Mouse (Mus musculus) CD4-positive, CD25-positive, alpha-beta regulatory T cell, adult 2 months (primary cell): ENCODE measurements around the gene Eif2d.
"Not testable (repeated sequence)": the region's sequence is repeated elsewhere in the genome, so short reads cannot be mapped to it uniquely, and the experiment has no call there.

Source experiments
- DNase-seq: peaks from one replicate; pipeline ENCODE4 v3.0.0-alpha.2; 2012; ENCODE audit warnings: low read depth, low spot score

Gene Eif2d

DNA sequence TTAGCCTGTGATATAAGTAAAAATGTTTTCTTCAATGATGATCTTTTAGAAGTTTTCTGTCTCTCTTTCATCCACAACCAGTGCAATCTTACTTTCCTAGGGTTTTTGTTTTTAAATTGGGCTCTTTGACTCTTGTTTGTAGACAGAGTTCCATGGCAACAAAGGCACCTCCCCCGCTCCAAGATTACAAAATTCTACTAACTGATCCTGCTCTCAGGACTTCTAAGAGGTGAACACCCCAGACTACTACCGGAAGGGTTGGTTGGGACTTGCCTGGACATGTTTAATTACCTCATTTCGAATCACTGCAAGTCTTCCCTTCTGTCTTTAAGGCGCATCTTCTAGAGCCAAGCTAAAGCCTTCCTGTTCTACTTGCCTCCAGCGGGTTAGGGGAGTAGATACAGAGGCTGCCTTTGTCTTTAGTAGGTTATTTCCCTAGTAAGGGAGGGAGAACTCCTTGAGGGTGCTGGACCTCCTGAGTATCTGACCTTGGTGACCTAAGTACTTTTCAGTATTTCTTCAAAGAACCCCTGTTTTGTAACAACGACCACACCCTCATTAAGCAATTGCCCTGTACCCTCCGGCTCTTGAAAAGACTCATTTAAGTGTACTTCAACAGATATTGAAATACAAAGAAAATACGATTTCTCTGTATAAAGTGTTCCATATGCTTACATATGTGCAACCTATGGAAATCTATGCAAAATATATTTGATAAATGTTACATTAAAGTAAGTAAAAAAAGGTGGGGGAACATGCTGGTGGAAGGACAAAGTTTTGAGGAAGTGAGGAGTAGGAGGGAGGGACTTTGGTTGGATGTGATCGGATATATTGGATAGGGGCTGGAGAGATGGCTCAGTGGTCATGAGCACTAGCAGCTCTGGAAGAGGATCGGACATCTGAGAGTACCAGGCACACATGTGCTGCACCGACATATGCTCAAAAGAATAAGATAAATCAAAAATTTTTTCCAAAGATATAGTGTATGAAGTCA lies 13.6 kb upstream of the Eif2d start:
- DNase-seq: peak; percentile 35

DNA sequence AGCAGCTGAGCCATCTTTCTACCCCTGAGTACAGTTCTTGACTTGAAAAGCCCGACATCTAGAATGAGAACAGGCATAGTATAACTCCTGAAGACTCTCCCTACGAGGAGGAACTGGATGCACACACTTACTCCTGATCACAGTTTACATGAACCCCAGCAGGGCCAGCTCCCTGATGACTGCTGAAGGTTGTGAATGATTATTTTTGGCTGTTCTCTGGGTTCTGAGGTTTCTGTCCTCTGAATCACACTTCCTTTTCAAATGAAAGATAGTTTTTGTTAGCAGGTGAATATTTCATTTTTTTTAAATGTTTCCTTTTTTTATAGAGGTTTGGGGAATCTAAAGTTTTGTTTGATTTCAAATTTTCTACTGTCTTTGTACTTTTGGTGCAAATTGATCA lies 11.5 kb upstream of the Eif2d start:
- DNase-seq: no peak

DNA sequence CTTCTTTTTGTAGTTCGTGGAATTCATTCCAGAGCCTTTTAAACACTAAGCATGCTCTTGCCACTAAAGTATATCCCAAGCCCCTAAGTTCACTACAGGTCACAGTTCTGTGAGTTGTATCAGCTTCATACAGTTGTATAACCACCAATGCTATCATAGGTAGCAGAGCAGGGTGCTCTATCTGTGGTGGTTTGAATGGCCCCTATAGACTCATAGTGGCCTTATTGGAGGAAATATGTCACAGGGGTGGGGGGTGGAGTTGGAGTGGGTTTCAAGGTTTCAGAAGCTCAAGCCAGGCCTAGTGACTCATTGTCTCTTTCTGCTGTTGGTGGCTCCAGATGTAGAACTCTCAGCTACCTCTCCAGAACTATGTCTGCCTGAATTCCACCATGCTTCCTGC lies 10.5 kb upstream of the Eif2d start:
- DNase-seq: no peak

DNA sequence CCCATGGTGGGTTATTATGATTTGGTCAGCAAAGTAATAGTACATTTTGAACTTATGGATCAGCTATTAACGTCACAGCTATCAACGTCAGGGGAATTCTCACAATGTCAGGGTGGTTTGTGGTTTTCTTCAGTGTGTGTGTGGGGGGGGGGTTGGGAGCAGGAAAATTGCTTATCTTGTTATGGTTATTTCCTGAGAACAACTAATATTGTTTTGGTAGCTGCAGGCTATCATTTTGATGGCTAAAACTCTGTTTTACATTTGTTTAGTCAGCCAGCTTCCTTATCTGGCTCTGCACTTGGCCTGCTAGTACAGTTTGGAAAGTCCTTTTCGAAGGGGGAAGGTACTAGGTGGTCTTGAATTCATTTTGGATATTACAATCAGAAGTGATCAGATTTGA lies 7.8 kb upstream of the Eif2d start:
- DNase-seq: not testable (repeated sequence)

DNA sequence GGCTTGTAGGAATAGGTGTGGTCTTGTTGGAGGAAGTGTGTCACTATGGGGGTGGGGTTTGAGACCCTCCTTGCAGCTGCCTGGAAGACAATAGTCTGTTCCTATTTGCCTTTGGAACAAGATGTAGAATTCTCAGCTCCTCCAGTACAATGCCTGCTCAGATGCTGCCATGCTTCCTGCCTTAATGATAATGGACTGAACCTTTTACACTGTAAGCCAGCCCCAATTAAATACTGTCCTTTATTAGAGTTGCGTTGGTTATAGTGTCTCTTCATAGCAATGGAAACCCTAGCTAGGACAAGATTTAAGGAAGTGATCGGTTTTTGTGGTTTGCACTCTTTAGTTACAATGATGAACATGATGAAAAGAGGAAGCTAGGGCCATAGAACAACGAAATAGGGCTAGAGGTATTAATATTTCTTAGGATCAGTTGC lies 6.8 kb upstream of the Eif2d start:
- DNase-seq: no peak

DNA sequence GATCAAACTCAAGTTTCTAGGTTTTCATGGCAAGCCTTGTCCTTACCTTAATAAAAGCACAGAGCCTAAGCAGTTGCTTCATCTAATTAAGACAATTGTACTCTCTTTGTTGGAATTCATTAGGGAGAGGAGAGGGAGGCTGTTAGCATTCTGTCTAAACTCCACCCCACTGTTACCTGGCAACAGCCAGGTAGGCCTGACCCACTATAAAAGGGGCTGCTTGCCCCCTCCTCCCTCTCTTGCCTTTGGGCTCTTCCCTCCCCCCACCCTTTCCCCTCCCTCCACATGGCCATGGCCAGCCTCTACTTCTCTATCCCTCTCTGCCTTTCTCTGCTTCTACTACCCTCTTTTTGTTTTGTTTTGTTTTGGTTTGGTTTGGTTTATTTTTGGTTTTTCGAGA lies 3.5 kb upstream of the Eif2d start:
- DNase-seq: no peak

DNA sequence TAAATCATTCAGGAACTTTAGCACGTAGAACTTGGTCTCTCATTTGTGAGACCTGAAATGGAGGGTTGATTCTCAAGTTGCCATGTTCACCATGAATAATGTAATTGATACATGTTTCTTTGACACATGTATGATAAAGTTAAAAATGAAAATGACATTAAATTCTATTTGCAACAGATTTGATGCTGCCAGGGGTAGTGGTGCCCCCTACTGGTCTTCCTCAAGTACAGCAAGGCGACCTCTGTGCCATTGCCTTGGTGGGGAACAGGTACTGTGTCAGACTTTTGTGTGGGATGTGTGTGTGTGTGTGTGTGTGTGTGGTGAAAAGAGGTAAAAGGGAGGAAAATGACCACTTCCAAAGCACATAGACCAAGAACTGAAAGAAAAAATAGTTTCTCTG lies 2.5 kb downstream of the Eif2d start:
- peak; percentile 81 for DNase-seq

DNA sequence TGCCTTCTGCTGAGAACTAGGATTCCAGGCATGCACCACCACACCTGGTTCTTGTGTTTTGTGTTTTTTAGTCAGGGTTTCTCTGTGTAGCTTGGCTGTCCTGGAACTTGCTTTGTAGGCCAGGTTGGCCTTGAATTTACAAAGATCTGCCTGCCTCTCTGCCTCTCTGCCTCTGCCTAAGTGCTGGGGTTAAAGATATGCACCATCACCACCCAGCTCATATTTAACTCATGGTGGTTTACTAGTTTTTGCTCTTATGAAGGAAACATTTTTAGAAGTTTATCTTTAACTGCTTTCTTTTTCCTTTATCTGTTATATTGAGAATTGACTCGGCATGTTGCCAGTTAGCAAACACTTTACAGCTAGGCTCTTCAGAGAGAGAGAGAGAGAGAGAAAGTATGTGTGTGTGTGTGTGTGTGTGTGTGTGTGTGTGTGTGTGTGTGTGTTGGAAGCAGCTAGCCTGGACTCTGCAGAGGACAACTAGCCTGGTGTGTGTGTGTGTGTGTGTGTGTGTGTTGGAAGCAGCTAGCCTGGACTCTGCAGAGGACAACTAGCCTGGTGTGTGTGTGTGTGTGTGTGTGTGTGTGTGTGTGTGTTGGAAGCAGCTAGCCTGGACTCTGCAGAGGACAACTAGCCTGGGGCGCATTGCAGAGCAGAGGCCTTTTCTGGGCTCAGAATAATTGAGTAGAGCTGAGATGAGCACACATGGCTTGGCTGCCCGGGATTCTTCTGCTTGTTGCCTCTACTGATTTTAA lies 6.8 kb downstream of the Eif2d start:
- DNase-seq: not testable (repeated sequence)

DNA sequence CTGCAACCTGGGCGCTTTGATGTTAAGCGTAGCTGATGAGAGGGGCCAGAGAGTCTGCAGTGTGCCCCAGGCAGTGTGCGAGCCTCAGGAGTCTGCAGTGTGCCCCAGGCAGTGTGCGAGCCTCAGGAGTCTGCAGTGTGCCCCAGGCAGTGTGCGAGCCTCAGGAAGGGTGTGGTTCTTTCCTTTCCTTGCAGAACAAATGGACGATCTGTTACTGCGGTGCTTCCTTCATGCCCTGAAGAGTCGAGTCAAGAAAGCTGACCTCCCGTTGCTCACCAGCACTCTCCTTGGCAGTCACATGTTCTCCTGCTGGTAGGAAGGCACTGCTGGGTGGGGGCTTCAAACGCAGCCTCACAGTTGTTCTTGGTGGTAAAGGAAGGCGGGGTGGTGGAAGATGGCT lies 8.1 kb downstream of the Eif2d start:
- DNase-seq: no peak

DNA sequence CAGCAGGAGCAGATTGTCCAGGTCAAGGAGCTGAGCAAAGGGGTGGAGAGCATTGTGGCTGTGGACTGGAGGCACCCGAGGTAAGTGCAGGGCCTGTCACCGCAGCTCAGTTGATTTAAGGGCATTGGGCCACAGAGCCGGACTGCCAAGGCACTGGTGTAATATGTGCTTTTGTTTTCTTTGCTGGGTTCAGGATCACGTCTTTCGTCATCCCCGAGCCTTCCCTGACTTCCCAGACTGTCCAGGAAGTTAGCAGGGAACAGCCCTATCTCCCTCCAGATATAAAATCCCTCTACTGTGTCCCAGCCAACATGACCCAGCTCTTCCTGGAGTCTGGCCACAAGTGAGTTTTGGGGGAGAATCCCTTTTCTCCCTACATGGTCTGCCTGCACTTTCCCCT lies 11.4 kb downstream of the Eif2d start:
- DNase-seq: no peak

DNA sequence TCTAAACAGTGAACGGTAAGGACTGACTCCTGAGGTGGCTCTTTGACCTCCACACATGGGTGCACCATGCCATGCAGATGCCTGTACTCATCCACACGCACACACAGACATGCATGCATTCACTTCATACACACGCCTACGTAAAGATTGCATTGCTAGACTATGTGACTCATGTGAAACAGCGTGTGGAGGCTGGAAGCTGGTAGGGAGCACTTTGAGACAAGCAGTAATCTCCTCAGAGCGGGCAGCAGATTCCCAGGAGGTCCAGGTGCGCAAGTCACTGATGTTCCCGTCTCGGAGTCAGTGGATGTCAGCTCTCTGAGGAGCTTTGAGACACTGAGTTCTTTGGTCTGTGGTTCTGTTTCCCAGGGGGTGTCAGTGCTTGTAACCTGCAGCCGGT lies 14.6 kb downstream of the Eif2d start:
- DNase-seq: no peak

DNA sequence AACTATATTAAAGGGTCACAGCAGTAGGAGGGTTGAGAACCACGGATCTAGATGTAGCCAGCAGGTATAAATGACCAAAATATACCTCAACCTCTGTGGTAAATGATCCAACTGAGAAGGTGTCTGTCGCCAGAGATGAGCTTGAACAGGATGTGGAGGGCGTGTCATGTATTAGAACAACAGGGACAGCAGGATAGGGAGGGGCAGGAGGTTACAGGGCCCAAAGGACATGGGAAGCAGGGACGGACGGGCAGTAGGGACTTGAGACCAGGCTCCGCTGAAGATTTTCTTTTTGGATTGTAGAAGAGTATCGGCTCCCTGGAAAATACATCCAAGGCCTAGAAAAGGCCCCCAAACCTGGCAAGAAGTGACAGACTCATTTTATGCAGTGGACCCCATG lies 20.0 kb downstream of the Eif2d start:
- DNase-seq: no peak

DNA sequence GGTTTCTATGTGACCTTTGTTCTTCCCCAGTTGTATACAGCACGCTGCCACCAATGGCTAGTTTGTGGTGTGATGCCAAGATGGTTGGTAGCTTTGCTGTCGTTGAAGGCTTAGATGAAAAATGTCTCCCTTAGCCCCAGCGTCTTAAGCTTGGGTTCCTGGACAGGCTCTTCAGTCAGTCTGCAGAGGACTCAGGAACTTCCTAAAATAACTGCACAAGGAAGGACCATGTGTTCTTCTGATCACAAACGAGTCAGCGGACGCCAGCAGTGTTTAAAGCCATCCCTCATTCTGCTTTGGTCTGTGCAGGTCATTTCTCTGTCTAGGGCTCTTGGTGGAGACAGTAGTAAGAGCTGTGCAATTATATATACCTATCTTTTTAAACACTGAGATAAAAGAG lies 20.8 kb downstream of the Eif2d start:
- DNase-seq: no peak

DNA sequence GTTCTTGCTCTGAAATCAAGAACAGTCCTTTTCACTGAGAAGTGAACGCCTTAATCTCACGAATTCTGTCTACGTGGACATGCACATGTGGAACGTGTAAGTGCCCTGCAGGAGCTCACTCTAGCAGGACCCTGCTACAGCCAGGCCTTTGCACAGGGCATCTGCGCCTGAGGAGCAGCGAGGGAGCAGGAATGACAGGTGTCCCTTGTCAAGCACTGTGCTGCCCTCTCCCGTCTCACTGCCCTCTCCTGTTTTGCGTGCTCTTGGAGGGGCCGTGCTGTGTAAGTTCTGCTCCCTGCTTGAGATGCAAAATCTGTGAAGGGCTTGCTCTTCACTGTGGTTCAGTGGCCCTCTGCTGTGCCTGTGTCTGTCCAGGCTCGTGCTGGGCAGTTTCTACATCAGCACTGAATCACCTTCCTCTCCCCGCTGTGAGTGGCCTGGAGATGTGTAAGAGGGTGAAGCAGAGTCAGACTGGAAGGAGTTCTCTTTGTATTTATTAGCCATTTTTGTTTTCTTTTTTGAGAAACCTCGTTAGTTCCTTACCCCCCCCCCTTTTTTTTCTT lies 21.4 kb downstream of the Eif2d start:
- DNase-seq: no peak

DNA sequence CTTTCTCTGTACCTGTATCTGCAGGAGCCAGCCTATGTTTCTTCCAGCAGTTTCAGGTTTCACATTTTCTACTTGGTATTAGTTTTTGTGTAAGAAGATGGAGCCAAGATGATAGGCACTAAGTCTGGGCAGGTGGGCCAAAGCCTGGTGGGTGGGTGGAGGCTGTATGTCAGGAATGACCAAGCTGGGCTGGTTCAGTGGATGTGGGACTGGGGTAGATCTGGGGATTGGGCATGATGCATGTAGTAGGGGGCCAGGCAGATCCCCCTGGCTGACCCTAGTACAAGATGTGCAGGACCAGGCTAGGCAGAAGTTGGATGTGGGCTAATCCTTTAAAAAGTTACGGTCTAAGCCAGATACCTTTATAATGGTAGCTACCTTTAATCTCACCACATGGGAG lies 22.2 kb downstream of the Eif2d start:
- DNase-seq: no peak

DNA sequence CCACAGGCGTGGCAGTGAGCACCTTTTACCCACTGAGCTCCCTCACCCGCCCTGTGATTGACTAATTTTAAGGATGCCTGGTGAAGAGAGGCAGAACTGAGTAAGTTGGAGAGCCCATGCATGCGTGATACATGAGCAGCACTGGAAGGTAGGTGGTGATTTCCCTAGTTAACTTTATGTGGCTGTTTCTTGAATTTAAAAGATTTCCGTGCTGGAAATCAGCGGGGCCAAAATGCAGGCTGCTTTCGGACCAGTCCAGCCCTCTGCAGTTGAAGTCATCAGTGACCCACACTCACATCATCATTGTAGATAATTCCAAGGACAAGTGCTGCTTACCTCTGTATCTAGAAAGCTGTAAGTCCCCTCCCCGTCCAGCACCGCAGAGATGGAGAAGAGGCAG lies 22.8 kb downstream of the Eif2d start:
- DNase-seq: no peak

DNA sequence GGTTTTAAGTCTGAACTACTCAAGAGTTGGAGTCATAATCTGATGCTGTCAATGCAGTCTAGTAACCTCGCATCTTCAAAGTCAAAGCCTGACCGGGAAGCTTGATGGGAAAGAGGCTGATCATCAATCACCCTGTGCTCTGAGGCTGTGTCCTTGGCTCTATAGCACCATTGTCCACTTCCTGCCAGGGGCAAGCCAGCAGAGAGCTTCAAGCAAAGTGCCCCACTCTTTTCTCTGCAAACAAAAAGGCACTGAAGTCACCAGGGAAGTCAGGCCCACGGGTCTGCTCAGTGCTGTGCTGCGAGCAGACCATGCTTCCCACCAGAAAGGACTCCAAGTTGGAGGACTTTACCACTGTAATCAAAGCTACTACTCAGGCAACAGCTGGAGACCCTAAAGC lies 24.3 kb downstream of the Eif2d start:
- DNase-seq: no peak

DNA sequence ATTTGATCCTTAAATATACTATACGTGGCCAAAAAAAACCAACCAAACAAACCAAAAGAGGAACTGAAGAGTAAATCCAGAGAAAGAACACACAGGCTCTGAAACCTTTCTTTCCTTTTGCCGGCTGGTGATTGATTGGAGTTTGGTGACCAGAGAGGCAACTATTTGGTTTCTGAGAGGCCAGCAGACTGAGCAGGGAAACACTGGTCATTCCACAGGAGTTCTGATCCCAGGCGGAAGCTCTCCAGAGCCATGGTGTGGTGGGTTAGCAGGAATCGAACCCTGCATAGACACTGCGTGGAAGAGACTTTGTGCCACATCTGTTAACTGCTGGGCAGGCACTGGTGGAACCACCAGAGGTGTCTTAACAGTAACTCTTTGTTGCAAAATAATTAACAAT lies 25.1 kb downstream of the Eif2d start:
- no peak for DNase-seq

DNA sequence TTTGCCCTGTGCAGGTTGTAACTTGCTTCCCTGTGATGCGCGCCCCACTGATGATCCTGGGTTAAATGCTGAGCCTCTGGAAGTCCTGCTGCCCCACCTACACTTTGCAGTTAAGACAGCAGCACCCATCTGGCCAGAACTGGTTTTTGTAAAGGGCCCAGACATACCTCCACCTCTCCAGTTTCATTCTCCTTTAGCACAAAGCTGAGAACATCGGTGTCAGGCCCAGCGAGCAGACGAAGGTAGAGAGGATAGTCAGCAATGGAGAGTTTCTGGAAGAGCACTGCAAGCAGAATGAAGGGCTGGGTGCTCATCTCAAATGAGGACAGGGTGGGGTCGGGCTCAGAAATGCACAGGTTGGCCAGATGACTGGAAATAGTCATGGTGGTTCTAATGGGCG lies 27.4 kb downstream of the Eif2d start:
- no peak for DNase-seq

DNA sequence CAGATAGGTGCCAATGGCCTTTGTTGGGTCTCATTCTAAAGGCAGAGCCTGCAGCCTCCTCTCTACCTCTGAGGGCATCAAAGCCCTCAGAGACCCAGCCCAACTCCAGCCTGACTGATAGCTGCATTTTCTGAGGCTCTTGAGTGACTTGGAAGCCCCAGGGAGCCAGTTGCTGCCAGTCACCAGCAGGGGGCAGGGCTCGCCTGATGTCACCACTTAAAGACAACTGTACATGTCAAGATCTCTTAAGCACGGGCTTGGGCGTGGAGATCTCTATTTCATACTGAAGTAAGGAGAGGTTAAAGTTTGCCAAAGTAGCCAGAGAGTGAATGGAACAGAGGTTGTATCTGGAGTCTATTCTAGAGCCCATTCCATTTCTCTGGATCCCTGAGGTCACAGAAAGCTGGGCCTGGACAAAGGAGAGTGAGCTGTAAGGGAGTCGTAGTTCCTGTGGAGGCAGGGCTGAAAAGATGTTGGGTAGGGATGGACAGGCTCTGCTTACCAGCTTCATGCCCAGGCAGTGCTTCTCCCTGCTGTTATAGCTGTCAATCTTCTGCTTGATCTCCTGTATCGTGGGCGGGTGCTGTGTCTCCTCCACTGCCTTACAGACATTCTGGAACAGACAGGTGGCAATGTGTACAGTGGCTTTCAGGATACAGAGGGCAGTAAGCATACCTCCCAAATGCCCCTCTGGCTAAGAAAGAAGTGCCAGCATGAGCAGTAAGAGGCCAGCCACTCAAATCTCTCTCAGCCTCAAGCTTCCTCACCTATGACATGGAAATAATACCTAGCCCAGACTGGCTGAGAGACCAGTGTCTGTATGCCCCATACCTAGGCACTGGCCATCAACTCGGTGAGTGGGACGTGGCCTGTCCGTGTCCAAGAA lies 28.9 kb downstream of the Eif2d start:
- DNase-seq: peak; percentile 94

DNA sequence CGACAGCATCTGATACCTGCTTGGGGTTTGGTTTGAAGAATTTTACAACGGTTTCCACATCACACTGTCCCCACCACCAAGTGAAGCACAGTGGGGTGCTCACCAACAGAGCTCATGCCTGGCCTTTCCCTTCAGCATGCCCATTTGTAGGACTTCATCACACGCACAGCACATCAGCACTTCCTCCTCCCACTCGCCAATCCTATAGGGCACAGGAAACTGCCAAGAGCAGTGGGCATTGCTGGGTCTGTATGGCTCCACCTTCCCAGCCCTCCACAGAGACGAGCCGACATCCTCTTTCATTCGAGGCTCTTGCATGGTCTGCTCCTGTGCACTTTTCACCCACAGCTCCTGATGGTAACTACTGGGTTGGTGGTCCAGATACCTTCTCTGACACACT lies 30.2 kb downstream of the Eif2d start:
- DNase-seq: peak; percentile 55
